Mouse (Mus musculus): ENCODE measurements around the gene Aqp9.

The Aqp9 gene

DNA sequence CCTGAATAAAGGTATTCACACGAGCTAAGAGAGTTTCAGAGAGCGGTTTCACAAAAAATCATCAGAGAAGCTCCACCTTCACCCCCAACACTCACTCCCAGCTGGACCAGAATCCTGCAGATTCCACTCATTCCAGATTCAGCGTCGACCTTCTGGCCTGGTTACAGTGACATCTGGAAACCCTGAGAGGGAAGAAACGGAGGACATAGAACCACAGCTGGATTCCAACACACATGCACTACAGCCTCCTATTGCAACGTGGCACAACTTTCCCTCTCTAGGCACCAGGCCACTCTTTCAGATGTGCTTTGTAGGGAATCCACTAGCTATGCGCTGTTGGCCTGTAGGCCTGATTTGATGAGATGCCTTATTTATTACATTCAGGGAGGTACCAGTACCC is 102.0 kb downstream of the Aqp9 start:
- DNase-seq (ENCODE audit: low read depth): no peak

DNA sequence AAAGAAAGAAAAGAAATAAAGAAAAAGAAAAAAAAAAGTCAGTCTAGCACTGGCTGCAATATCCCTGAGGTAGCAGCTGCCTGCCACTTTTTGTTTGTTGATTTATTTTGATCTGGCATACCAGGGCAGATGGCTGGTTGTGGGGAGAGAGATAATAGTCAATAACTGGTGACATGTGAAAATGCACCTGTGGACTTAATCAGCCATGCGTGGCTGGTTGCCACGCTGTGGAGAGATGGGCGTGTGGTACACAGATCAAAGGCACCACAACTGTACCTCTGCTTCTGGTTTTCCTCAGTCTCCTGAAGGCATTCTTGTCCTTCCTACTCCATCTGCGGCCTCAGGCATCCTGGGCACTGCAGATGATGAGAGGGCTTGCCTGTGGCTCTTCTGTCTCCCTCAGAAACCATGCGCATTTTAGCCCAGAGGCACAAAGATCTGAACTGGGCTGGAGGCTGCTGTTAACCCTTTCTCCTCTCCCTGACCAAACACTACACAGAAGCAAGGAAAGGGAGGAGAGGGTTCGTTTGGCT is 103.1 kb downstream of the Aqp9 start:
- no peak for DNase-seq (ENCODE audit: low read depth)

DNA sequence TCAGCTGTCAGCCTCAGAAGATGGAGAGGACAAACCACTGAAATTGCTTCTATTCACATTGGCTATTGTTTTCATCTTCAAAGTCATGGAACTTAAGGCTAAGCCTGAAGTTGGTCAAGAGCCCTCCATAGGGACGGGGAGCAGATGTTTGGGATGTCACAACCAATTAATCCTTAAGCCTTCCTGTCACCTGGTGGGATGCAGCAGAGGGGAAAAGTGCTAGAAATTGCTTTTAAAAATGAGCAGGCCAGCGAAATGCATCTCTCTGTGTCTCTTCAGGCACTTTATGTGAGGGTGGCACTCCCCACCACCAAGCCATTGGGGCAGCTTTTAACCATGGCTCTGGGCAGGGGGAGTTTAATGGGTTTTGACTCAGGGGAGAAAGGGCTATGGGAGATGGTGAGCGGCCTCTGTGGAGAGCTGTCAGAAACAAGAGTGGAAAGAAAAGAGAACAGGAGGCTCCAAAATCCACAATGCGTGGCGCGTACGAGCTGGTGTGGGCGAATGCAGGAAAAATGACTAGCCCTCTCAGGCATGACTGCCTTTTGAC is 104.1 kb downstream of the Aqp9 start:
- no peak for DNase-seq (ENCODE audit: low read depth)

DNA sequence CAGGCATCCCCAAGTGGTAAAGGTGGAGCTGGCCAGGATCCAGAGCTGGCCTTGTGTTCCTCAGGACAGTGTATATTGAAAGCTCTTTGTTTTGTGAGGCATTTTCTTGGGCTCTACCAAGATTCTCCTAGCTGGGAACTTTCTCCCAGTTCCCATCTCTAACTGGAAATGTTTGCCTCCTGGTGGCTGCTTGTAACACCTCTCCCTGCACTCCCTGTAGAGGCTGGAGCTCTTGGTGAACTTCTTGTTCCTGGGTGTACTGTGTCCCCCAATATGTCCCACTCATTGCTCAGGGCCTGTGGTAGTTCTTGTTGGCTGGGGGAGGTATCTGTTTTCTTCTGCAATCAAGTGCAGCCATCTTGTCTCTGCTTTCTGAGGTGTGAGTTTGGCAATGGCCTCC is 104.9 kb downstream of the Aqp9 start:
- DNase-seq (ENCODE audit: low read depth): no peak

DNA sequence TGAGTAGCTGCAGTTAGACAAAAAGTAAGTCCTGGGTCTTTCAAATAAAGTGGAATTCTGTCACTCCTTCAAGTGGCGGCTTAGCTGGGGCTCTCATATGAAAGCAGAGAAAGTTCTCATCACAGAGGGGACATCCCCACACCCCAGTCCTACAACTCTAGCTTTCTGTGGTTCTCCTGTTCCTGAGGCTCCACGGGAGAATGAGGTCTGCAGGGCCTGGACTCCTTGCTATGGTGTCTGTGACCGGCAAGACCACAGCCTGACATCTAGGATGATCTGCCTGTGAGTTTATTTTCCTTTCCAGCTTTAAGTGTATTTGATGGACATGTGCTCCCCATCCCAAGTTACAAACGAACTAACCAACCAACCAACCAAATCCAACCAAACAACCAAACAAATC is 105.5 kb downstream of the Aqp9 start:
- DNase-seq (ENCODE audit: low read depth): no peak

DNA sequence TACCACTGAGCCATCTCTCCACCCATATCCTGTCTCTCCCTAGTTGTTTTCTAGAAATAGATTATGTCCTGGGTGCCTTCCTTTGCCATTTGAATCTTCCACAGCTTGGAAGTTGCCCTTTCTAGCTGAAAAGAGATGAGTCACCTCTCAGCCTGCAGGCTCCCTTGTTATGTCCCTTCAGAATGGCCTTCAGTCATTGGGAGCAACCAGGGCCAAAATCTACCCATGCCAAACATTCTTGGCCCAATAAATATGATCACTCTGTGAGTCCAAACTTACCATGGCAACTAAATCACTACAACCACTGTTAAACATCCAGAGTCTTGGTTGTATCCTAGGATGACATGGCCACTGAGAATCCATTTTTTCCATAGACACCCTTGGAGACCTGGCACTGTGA is 106.2 kb downstream of the Aqp9 start:
- DNase-seq (ENCODE audit: low read depth): no peak
